Comparison of ENCODE assay signal across 8 mouse cellular contexts in the genomic region with DNA sequence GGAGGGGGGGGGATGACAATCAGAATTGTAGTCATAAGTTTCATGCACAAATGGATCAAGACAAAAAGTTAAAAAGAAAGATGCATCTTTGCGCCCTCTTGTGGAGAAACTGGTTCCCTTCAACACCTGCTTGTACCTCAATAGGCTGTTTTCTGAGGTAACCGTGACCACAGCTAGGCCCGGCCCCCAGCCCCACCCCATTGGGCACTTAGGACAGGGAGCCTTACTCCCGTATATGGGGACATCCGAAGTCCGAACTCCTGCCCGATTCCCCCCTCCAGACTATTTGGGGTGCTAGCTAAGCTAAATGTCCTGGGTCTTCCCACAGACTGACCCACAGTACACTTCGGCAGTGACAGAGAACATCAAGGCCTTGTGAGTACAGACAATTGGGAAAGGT. TPM values are rescaled to one million over a fixed set of nuclear protein-coding genes. Genes with fewer than 3 reads are reported as not detected.
A peak's percentile ranks its signal among the peaks of the same experiment; 100 is the strongest.
DNase-seq lines count a peak whose midpoint lies in the region; ATAC-seq and TF ChIP-seq lines count a peak whose summit lies in the region.

No protein-coding gene starts in this region.

- WGBS in thymus, adult 2 months: 39% methylated on average over 8 of the region's 8 CpGs
- WGBS in forebrain, embryonic 13.5 days: 19% methylated on average over 8 of the region's 8 CpGs
- 26% methylated on average over 8 of the region's 8 CpGs for WGBS in lung, embryonic 15.5 days

- no peak overlapping the region for H3K27ac ChIP-seq in thymus, adult 2 months (ENCODE audit: control insufficient read depth, insufficient read depth, low read length)
- H3K27ac ChIP-seq in forebrain, embryonic 13.5 days: no peak overlapping the region
- H3K27ac ChIP-seq in lung, embryonic 15.5 days: no peak overlapping the region

- no peaks in the 10 kb centered on the region for H3K27me3 ChIP-seq in thymus, adult 2 months (ENCODE audit: control insufficient read depth, insufficient read depth, low read length)
- peaks cover 13% of the 10 kb centered on the region; the same call in 1 of the 2 replicates for H3K27me3 ChIP-seq in forebrain, embryonic 13.5 days
- no peaks in the 10 kb centered on the region for H3K27me3 ChIP-seq in lung, embryonic 15.5 days

- H3K4me3 ChIP-seq in thymus, adult 2 months (ENCODE audit: control insufficient read depth, insufficient read depth, low read length): no peak overlapping the region
- peak overlapping the region; percentile 25; the same call in 1 of the 2 replicates for H3K4me3 ChIP-seq in forebrain, embryonic 13.5 days
- H3K4me3 ChIP-seq in lung, embryonic 15.5 days: 0 out of 2 replicates have a peak overlapping the region, but pooled peaks have one; percentile 30

- TF ChIP-seq CTCF in thymus, adult 2 months (IDR thresholded peaks at IDR 0.05; ENCODE audit: borderline replicate concordance, control insufficient read depth, extremely low read depth, insufficient read depth, low read length, poor library complexity): peak; percentile 61; the same call in 1 of the 2 replicates

- TF ChIP-seq POLR2A in thymus, adult 2 months (IDR thresholded peaks at IDR 0.05; ENCODE audit: control insufficient read depth, extremely low read depth, insufficient read depth, low read length, poor library complexity): no peak

- peaks cover 16% of the 10 kb centered on the region for H3K4me1 ChIP-seq in thymus, adult 2 months (replicated peaks; ENCODE audit: control insufficient read depth, insufficient read depth, low read length)
- peaks cover 46% of the 10 kb centered on the region for H3K4me1 ChIP-seq in forebrain, embryonic 13.5 days
- H3K4me1 ChIP-seq in lung, embryonic 15.5 days: peaks cover 45% of the 10 kb centered on the region

- peak; percentile 61 for DNase-seq in thymus, adult 2 months
- no peak for DNase-seq in thymus, adult 18-20 months
- peak; percentile 71 for DNase-seq in cerebellum, adult 11-12 months
- DNase-seq in kidney, adult 9 months: peak; percentile 83
- DNase-seq in right cerebral cortex, postnatal 10 days (ENCODE audit: low spot score in 2 of 2): peak; percentile 69 to 76
- no peak for DNase-seq in gastrocnemius, postnatal 25 days

- H3K9ac ChIP-seq in forebrain, embryonic 13.5 days: no peak overlapping the region
- no peak overlapping the region for H3K9ac ChIP-seq in lung, embryonic 15.5 days

- H3K4me2 ChIP-seq in forebrain, embryonic 13.5 days: peak overlapping the region; percentile 55
- peak overlapping the region; percentile 57 for H3K4me2 ChIP-seq in lung, embryonic 15.5 days

- no peak for ATAC-seq in forebrain, embryonic 13.5 days
- ATAC-seq in lung, embryonic 15.5 days (ENCODE audit: borderline replicate concordance, extremely low read depth, low FRiP score, low TSS enrichment): no peak

- H3K36me3 ChIP-seq in thymus, adult 2 months (ENCODE audit: control insufficient read depth, insufficient read depth, low read length): no peaks in the 10 kb centered on the region
- peaks cover 53% of the 10 kb centered on the region for H3K36me3 ChIP-seq in forebrain, embryonic 13.5 days (ENCODE audit: poor library complexity, severe bottlenecking)
- peaks cover 30% of the 10 kb centered on the region for H3K36me3 ChIP-seq in lung, embryonic 15.5 days

- H3K9me3 ChIP-seq in forebrain, embryonic 13.5 days (replicated peaks): no peaks in the 10 kb centered on the region
- no peaks in the 10 kb centered on the region for H3K9me3 ChIP-seq in lung, embryonic 15.5 days

RNA-seq across cellular contexts. Expression of a gene that starts 7.0 kb away (rescaled TPM):
- polyA plus RNA-seq in thymus, adult 2 months (2012; rRNA removed): 34.4 and 46.9 TPM in 2 replicates
- polyA plus RNA-seq in forebrain, embryonic 13.5 days (2015; fragmentation: Nextera tagmentation; extraction: Ambion mirVana): 1.1 and 1.2 TPM in 2 replicates
- 2.5 and 2.8 TPM in 2 replicates for polyA plus RNA-seq in lung, embryonic 15.5 days (2015; fragmentation: Nextera tagmentation; extraction: Ambion mirVana)
- total RNA-seq in gastrocnemius, postnatal 25 days (2021): 1 to 10 TPM; 2.9 to 3.7 TPM

RNA-seq across cellular contexts. Expression of a gene that starts 20.7 kb away (rescaled TPM):
- 29.5 and 29.7 TPM in 2 replicates for polyA plus RNA-seq in thymus, adult 2 months (2012; rRNA removed)
- polyA plus RNA-seq in forebrain, embryonic 13.5 days (2015; fragmentation: Nextera tagmentation; extraction: Ambion mirVana): 10.1 and 12.9 TPM in 2 replicates
- 36.4 and 41.0 TPM in 2 replicates for polyA plus RNA-seq in lung, embryonic 15.5 days (2015; fragmentation: Nextera tagmentation; extraction: Ambion mirVana)
- 10 to 100 TPM; 27.6 to 38.9 TPM for total RNA-seq in gastrocnemius, postnatal 25 days (2021)

RNA-seq across cellular contexts. Expression of a gene that starts 20.8 kb away (rescaled TPM):
- polyA plus RNA-seq in thymus, adult 2 months (2012; rRNA removed): 159 and 173 TPM in 2 replicates
- 194 and 210 TPM in 2 replicates for polyA plus RNA-seq in forebrain, embryonic 13.5 days (2015; fragmentation: Nextera tagmentation; extraction: Ambion mirVana)
- 251 and 273 TPM in 2 replicates for polyA plus RNA-seq in lung, embryonic 15.5 days (2015; fragmentation: Nextera tagmentation; extraction: Ambion mirVana)
- total RNA-seq in gastrocnemius, postnatal 25 days (2021): 100 to 1,000 TPM; 335 to 433 TPM

RNA-seq across cellular contexts. Expression of a gene that starts 57.2 kb away (rescaled TPM):
- polyA plus RNA-seq in thymus, adult 2 months (2012; rRNA removed): 8.7 and 8.9 TPM in 2 replicates
- polyA plus RNA-seq in forebrain, embryonic 13.5 days (2015; fragmentation: Nextera tagmentation; extraction: Ambion mirVana): 24.0 and 26.9 TPM in 2 replicates
- 19.1 and 19.5 TPM in 2 replicates for polyA plus RNA-seq in lung, embryonic 15.5 days (2015; fragmentation: Nextera tagmentation; extraction: Ambion mirVana)
- 1 to 10 TPM; 2.8 TPM for total RNA-seq in gastrocnemius, postnatal 25 days (2021)

Comparison
In these comparisons a context has a peak if more than half of its experiments do, and no peak if none do; other contexts are left out.
1. DNase-seq: peak in thymus, adult 2 months (single experiment), cerebellum, adult 11-12 months (single experiment), kidney, adult 9 months (single experiment) and right cerebral cortex, postnatal 10 days (2 of 2); none in thymus, adult 18-20 months (0 of 2) and gastrocnemius, postnatal 25 days (single experiment).